ENCODE assay signal across 7 mouse cellular contexts in genomic region chr6:33248894-33249758, GRCm38 (mm10). TPM values are rescaled to one million over a fixed set of nuclear protein-coding genes. Genes with fewer than 3 reads are reported as not detected.
DNase-seq lines count a peak whose midpoint lies in the region; ATAC-seq lines count a peak whose summit lies in the region.

Gene Exoc4 (plus strand): TSS chr6:33249085.

- H3K4me1 ChIP-seq in intestine, embryonic 16.5 days (ENCODE audit: control insufficient read depth, insufficient read depth, low read length): no peaks in the 10 kb centered on the region
- H3K4me1 ChIP-seq in midbrain, embryonic 11.5 days (ENCODE audit: control insufficient read depth, insufficient read depth, low read length): 0 out of 2 replicates have a peak, but pooled peaks cover 2% of the 10 kb centered on the region

- no peaks in the 10 kb centered on the region for H3K27me3 ChIP-seq in intestine, embryonic 16.5 days (replicated peaks; ENCODE audit: control insufficient read depth, insufficient read depth, low read length)
- H3K27me3 ChIP-seq in midbrain, embryonic 11.5 days (ENCODE audit: control insufficient read depth, insufficient read depth, low read length): no peaks in the 10 kb centered on the region

- 3% methylated on average over 34 of the region's 34 CpGs for WGBS in intestine, embryonic 16.5 days
- WGBS in midbrain, embryonic 11.5 days: 2% methylated on average over 33 of the region's 34 CpGs

- peak within 1 kb of the TSS; percentile 94 for H3K4me3 ChIP-seq in intestine, embryonic 16.5 days (ENCODE audit: low read length)
- peak within 1 kb of the TSS; percentile 74 for H3K4me3 ChIP-seq in midbrain, embryonic 11.5 days (ENCODE audit: low read depth, low read length)

- peak within 1 kb of the TSS; percentile 73 for H3K4me2 ChIP-seq in intestine, embryonic 16.5 days (ENCODE audit: low read depth, low read length)
- H3K4me2 ChIP-seq in midbrain, embryonic 11.5 days: peak within 1 kb of the TSS; percentile 86

- peak within 1 kb of the TSS; percentile 33; the same call in 1 of the 2 replicates for H3K27ac ChIP-seq in intestine, embryonic 16.5 days (ENCODE audit: low read length)
- H3K27ac ChIP-seq in midbrain, embryonic 11.5 days (ENCODE audit: low read depth, low read length): no peak within 1 kb of the TSS

- H3K36me3 ChIP-seq in intestine, embryonic 16.5 days (ENCODE audit: control insufficient read depth, insufficient read depth, low read length): no peaks in the 10 kb centered on the region
- no peaks in the 10 kb centered on the region for H3K36me3 ChIP-seq in midbrain, embryonic 11.5 days (ENCODE audit: control insufficient read depth, insufficient read depth, low read length)

- DNase-seq in adrenal gland, adult 8-10 months: peak; percentile 97
- peak; percentile 91 for DNase-seq in embryo, embryonic 9.5 days (ENCODE audit: extremely low spot score)
- peak; percentile 74 to 91 for DNase-seq in gastrocnemius, postnatal 4 days (ENCODE audit: low spot score in 2 of 2)
- DNase-seq in left cerebral cortex, postnatal 36 days (ENCODE audit: low spot score in 2 of 2): peak; percentile 93 to 96
- DNase-seq in midbrain, embryonic 11.5 days (ENCODE audit: low spot score, missing footprints): peak; percentile 98
- peak; percentile 95 for DNase-seq in skeletal muscle tissue, adult 2 months (ENCODE audit: low read depth, low spot score)

- H3K9ac ChIP-seq in intestine, embryonic 16.5 days (ENCODE audit: low read depth, low read length): peak within 1 kb of the TSS; percentile 87
- H3K9ac ChIP-seq in midbrain, embryonic 11.5 days (ENCODE audit: low read length): peak within 1 kb of the TSS; percentile 91

- H3K9me3 ChIP-seq in intestine, embryonic 16.5 days (ENCODE audit: control insufficient read depth, low read length): no peaks in the 10 kb centered on the region
- no peaks in the 10 kb centered on the region for H3K9me3 ChIP-seq in midbrain, embryonic 11.5 days (ENCODE audit: control insufficient read depth, low read length)

- intact Hi-C loops in left cerebral cortex, postnatal 36 days (cut with DNase I): no loop called here

- peak; percentile 100 for ATAC-seq in intestine, embryonic 16.5 days
- ATAC-seq in midbrain, embryonic 11.5 days (ENCODE audit: low FRiP score): peak; percentile 100

RNA-seq across cellular contexts. Expression of gene Exoc4, which starts in this region (rescaled TPM):
- 10 to 100 TPM; 53.2 to 76.5 (median 58.9) TPM for total RNA-seq in adrenal gland, adult 8-10 months (2022)
- 10 to 100 TPM; 57.7 to 61.7 TPM for total RNA-seq in gastrocnemius, postnatal 4 days (2021)
- 21.2 and 24.1 TPM in 2 replicates for polyA plus RNA-seq in intestine, embryonic 16.5 days (2015; fragmentation: Nextera tagmentation; extraction: Ambion mirVana)
- 10 to 100 TPM; 70.8 to 81.2 TPM for total RNA-seq in left cerebral cortex, postnatal 36 days (2021)
- polyA plus RNA-seq in midbrain, embryonic 11.5 days (2014; fragmentation: Nextera tagmentation; extraction: Ambion mirVana): 28.7 and 33.2 TPM in 2 replicates
